ENCODE assay signal across 8 mouse cellular contexts in genomic region chr17:3446191-3446950, GRCm38 (mm10).
DNase-seq lines count a peak whose midpoint lies in the region; ATAC-seq lines count a peak whose summit lies in the region.

No protein-coding gene starts in this region.

- no peaks in the 10 kb centered on the region for H3K36me3 ChIP-seq in hindbrain, embryonic 11.5 days (ENCODE audit: control insufficient read depth, insufficient read depth, low read length)
- H3K36me3 ChIP-seq in hindbrain, embryonic 16.5 days (ENCODE audit: control insufficient read depth, insufficient read depth, low read length) = no peaks in the 10 kb centered on the region

- intact Hi-C loops in heart, postnatal 10 days (cut with DNase I) = loop anchor here (1.0 to 10.0 kb wide), 4 partner anchors 159 to 362 kb away; no protein-coding TSS in a partner anchor

- no peak overlapping the region for H3K9ac ChIP-seq in hindbrain, embryonic 11.5 days (ENCODE audit: low read depth, low read length)
- no peak overlapping the region for H3K9ac ChIP-seq in hindbrain, embryonic 16.5 days (ENCODE audit: low read depth, low read length)

- WGBS in hindbrain, embryonic 11.5 days = 72% methylated on average over 8 of the region's 8 CpGs
- 54% methylated on average over 8 of the region's 8 CpGs for WGBS in hindbrain, embryonic 16.5 days

- H3K4me2 ChIP-seq in hindbrain, embryonic 11.5 days (replicated peaks; ENCODE audit: low read depth, low read length) = no peak overlapping the region
- no peak overlapping the region for H3K4me2 ChIP-seq in hindbrain, embryonic 16.5 days (ENCODE audit: low read length)

- ATAC-seq in hindbrain, embryonic 11.5 days (ENCODE audit: low FRiP score) = no peak
- no peak for ATAC-seq in hindbrain, embryonic 16.5 days

- peak; percentile 55 for DNase-seq in hindbrain, embryonic 11.5 days (ENCODE audit: low spot score)
- DNase-seq in A20 (ENCODE audit: low read depth, low spot score) (peak; percentile 70), ZHBTc4 (ENCODE audit: low read depth, low spot score) (peak; percentile 38)
- DNase-seq in heart, postnatal 10 days = peak; percentile 51 to 73
- DNase-seq in lung, postnatal 14 days = peak; percentile 35
- DNase-seq in T-cell, adult 2 months (ENCODE audit: low spot score) = no peak
- no peak for DNase-seq in gastrocnemius, postnatal 10 days

- no peak overlapping the region for H3K4me3 ChIP-seq in hindbrain, embryonic 11.5 days (ENCODE audit: low read depth, low read length)
- no peak overlapping the region for H3K4me3 ChIP-seq in hindbrain, embryonic 16.5 days (ENCODE audit: low read length)

- H3K9me3 ChIP-seq in hindbrain, embryonic 11.5 days (ENCODE audit: control insufficient read depth, low read length) = no peaks in the 10 kb centered on the region
- no peaks in the 10 kb centered on the region for H3K9me3 ChIP-seq in hindbrain, embryonic 16.5 days (ENCODE audit: control insufficient read depth, low read length)

- H3K27me3 ChIP-seq in hindbrain, embryonic 11.5 days (ENCODE audit: control insufficient read depth, insufficient read depth, low read length) = no peaks in the 10 kb centered on the region
- no peaks in the 10 kb centered on the region for H3K27me3 ChIP-seq in hindbrain, embryonic 16.5 days (replicated peaks; ENCODE audit: control insufficient read depth, insufficient read depth, low read length)

- no peaks in the 10 kb centered on the region for H3K4me1 ChIP-seq in hindbrain, embryonic 11.5 days (replicated peaks; ENCODE audit: control insufficient read depth, insufficient read depth, low read length)
- peaks cover 3% of the 10 kb centered on the region; the same call in 1 of the 2 replicates for H3K4me1 ChIP-seq in hindbrain, embryonic 16.5 days (ENCODE audit: control insufficient read depth, insufficient read depth, low read depth, low read length)

- no peak overlapping the region for H3K27ac ChIP-seq in hindbrain, embryonic 11.5 days (ENCODE audit: low read depth, low read length)
- no peak overlapping the region for H3K27ac ChIP-seq in hindbrain, embryonic 16.5 days (ENCODE audit: low read depth, low read length)

Comparison
In these comparisons a context has a peak if more than half of its experiments do, and no peak if none do; other contexts are left out.
1. DNase-seq: peak in hindbrain, embryonic 11.5 days (single experiment), A20 (single experiment), ZHBTc4 (single experiment), heart, postnatal 10 days (2 of 2) and lung, postnatal 14 days (single experiment); none in T-cell, adult 2 months (single experiment) and gastrocnemius, postnatal 10 days (single experiment).